Mouse (Mus musculus) thymus, adult 2 months (tissue): ENCODE data around the gene Ikzf3. TPM values are rescaled to one million over a fixed set of nuclear protein-coding genes. Genes with fewer than 3 reads are reported as not detected.

Experiments
- DNase-seq: peaks from one replicate; pipeline ENCODE4 v3.0.0; 2021
- H3K27ac ChIP-seq: fragments of 200-500 bp; 2 replicates; pipeline ENCODE4 v1.5.1; 2012; ENCODE audit warnings: low read length, control low read depth; ENCODE audit not compliant: control insufficient read depth, insufficient read depth
- H3K27me3 ChIP-seq: fragments of 200-500 bp; 2 replicates; pipeline ENCODE4 v1.6.1; 2012; ENCODE audit warnings: mild to moderate bottlenecking, low read length, moderate library complexity, mixed read lengths; ENCODE audit not compliant: control insufficient read depth, insufficient read depth
- H3K36me3 ChIP-seq: fragments of 200-500 bp; 2 replicates; pipeline ENCODE4 v1.6.1; 2012; ENCODE audit warnings: mild to moderate bottlenecking, low read length, moderate library complexity; ENCODE audit not compliant: control insufficient read depth, insufficient read depth
- H3K4me1 ChIP-seq: fragments of 200-500 bp; replicated peaks from 2 replicates; pipeline ENCODE4 v1.6.1; 2012; ENCODE audit warnings: low read length; ENCODE audit not compliant: control insufficient read depth, insufficient read depth
- H3K4me3 ChIP-seq: fragments of 200-500 bp; 2 replicates; pipeline ENCODE4 v1.5.1; 2012; ENCODE audit warnings: mild to moderate bottlenecking, low read length, control low read depth, moderate library complexity; ENCODE audit not compliant: control insufficient read depth, insufficient read depth
- CTCF ChIP-seq: fragments of 200-500 bp; IDR thresholded peaks from 2 replicates; pipeline ENCODE4 v1.5.1; 2012; ENCODE audit warnings: mild to moderate bottlenecking, control low read depth, low read length, moderate library complexity, borderline replicate concordance; ENCODE audit not compliant: control insufficient read depth, poor library complexity, insufficient read depth; ENCODE audit errors: extremely low read depth
- POLR2A ChIP-seq: fragments of 200-500 bp; IDR thresholded peaks from 2 replicates; pipeline ENCODE4 v1.6.1; 2012; ENCODE audit warnings: mild to moderate bottlenecking, low read length, control low read depth, moderate library complexity; ENCODE audit not compliant: control insufficient read depth, poor library complexity, insufficient read depth; ENCODE audit errors: extremely low read depth
- WGBS: fragments of 180-500 bp; shearing (Covaris S2); methylation state at CpG from one replicate; pipeline ENCODE4 v1.1.7; 2018; 5-methylcytosine and 5-hydroxymethylcytosine counted together
- polyA plus RNA-seq: library from polyadenylated mRNA; depleted of rRNA; stranded (reverse); fragments of >200 nt; gene quantifications from 2 replicates; pipeline ENCODE4 v1.2.3, GENCODE M21; 2012

Ikzf3 gene
- polyA plus RNA-seq, 1 experiment: 143 TPM

- 89% methylated on average over 4 of the region's 4 CpGs for WGBS
- Histone ChIP-seq H3K36me3 (no peaks in the 10 kb centered on the region), H3K27me3 (no peaks in the 10 kb centered on the region), H3K27ac (no peak overlapping the region), H3K4me3 (no peak overlapping the region), H3K4me1 (peaks cover 35% of the 10 kb centered on the region)
- no peak for DNase-seq
- TF ChIP-seq CTCF: no peak
These were observed 90.3 kb downstream of the Ikzf3 start for GRCm38 (mm10) chr11:98455484-98455883.

DNA sequence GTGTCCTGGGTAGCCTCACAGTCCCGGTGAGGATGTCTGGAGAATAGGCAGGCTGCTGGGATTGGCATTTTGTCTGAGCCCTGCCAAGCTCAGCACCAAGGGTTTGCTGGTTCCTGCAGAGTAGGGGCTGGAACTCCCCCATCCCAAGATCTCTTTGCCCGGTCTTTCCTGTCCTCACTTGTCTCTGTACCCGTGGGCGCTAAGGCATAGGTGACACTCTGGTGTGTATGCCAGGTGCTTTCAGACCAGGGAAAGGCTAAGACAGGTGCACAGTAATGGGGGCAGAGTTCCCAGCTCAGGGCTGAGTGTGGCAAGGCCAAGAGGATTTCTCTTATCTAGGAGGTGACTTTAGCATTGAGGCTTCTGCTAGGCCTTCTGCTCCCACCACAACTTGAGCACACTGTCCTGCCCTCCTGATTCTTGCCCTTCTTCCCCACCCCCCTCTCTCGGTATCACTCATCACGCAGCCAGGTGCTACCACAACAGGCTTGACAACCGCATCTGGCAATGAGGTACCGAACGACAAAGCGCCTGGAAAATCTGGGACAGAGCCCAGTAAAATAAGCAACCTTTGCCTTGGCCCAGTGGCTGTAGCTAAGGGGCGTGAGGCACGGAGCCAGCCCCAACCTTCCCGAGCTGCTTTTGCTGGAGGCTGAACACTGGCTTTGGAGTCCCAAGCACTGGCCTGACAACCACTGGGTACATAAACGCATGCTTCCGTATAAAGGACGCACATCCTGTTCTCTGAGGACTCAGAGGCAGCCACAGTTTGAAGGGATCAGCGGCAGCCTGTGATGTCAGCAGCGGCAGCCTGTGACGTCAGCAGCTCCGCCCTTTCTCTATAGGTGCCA lies 95.7 kb downstream of the Ikzf3 start:
- no peak overlapping the region for H3K4me3 ChIP-seq
- no peak overlapping the region for H3K27ac ChIP-seq
- 89% methylated on average over 20 of the region's 20 CpGs for WGBS
- no peak for DNase-seq
- H3K36me3 ChIP-seq: no peaks in the 10 kb centered on the region
- peaks cover 44% of the 10 kb centered on the region for H3K4me1 ChIP-seq
- TF ChIP-seq CTCF (no peak), POLR2A (no peak)
- no peaks in the 10 kb centered on the region for H3K27me3 ChIP-seq

- H3K27ac ChIP-seq: no peak overlapping the region
- H3K27me3 ChIP-seq: no peaks in the 10 kb centered on the region
- H3K4me1 ChIP-seq: peaks cover 44% of the 10 kb centered on the region
- TF ChIP-seq CTCF: no peak
- no peak for TF ChIP-seq POLR2A
- no peak for DNase-seq
- WGBS: 97% methylated on average over 3 of the region's 3 CpGs
- H3K36me3 ChIP-seq: no peaks in the 10 kb centered on the region
- H3K4me3 ChIP-seq: no peak overlapping the region
These were observed 96.4 kb downstream of the Ikzf3 start for GRCm38 (mm10) chr11:98449419-98449818.

GRCm38 (mm10) chr11:98448191-98448790 lies 97.5 kb downstream of the Ikzf3 start:
- no peak for DNase-seq
- Histone ChIP-seq H3K36me3 (no peaks in the 10 kb centered on the region), H3K4me1 (peaks cover 44% of the 10 kb centered on the region), H3K4me3 (no peak overlapping the region), H3K27me3 (no peaks in the 10 kb centered on the region), H3K27ac (0 out of 2 replicates have a peak overlapping the region, but pooled peaks have one; percentile 2)
- TF ChIP-seq POLR2A: no peak
- no peak for TF ChIP-seq CTCF
- 70% methylated on average over 13 of the region's 13 CpGs for WGBS

- H3K36me3 ChIP-seq: no peaks in the 10 kb centered on the region
- peaks cover 44% of the 10 kb centered on the region for H3K4me1 ChIP-seq
- DNase-seq: no peak
- no peaks in the 10 kb centered on the region for H3K27me3 ChIP-seq
- WGBS: 67% methylated on average over 7 of the region's 7 CpGs
- no peak overlapping the region for H3K4me3 ChIP-seq
- H3K27ac ChIP-seq: no peak overlapping the region
- TF ChIP-seq POLR2A (no peak), CTCF (no peak)
These were observed 98.4 kb downstream of the Ikzf3 start for GRCm38 (mm10) chr11:98447475-98447834.

DNA sequence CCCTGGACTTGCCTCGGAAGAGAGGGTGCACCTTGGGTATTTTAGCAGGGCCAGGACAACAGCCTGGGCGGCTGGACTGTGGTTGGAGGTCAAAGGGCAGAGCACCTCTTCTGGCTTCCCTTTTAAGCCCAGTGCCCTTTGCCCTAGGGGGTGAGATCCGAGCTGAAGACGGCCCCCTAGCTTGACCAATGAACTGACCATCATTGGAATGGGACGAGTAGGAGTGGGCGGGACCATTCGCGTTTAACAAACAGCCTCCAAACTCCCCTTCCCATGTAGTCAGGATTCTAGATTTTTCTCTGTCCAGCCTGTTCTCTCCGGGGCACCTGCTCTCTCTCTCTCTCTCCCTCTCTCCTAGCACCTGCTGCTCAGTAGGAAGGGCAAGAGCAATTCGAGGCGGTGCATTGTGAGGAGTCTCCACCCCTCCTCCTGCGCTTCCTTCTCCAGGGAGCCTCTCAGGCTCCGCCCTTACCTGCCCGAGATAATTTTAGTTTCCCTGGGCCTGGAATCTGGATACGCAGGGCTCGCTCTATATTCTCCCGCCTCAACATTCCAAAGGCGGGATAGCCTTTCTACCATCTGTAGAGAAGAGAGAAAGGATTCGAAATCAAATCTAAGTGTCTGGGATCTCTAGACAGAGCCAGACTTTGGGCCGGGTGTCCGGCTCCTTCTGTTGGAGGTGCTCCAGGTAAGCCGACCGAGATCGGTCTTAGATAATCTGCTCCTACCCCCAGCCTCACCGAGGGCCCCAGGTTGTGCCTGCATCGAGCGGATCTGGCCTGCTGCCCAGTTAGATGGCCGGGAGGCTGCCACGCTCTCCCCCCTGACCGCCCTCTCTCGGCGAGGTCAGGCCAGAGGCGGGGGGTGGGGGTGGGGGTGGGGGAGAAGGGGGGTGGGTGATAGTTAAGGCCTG lies 99.0 kb downstream of the Ikzf3 start:
- no peak overlapping the region for H3K27ac ChIP-seq
- 30% methylated on average over 33 of the region's 33 CpGs for WGBS
- no peak for DNase-seq
- TF ChIP-seq CTCF: no peak
- TF ChIP-seq POLR2A: no peak
- no peaks in the 10 kb centered on the region for H3K36me3 ChIP-seq
- H3K4me1 ChIP-seq: peaks cover 44% of the 10 kb centered on the region
- no peak overlapping the region for H3K4me3 ChIP-seq
- no peaks in the 10 kb centered on the region for H3K27me3 ChIP-seq

DNA sequence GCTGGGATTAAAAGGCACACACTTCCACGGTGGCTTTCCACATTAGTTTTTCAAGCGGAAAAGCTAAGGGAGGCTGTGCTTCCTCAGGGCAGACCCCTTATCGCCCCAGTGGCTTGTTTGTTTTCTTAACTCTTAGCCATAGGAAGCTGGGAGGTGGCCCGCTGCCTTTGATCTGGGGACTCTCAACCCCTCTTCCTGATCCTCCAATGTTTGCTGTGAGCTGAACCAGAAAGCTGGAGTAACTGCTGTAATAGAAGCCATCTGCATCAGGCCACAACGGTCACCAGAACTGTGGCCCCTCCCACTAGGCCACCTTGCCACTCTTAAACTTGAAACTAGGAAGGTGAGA lies 99.6 kb downstream of the Ikzf3 start, which contains the start of gene Grb7:
Grb7 (plus strand) TSS at position 182 of the 349 bp plus-strand sequence.
- H3K4me3 ChIP-seq: no peak within 1 kb of the TSS
- H3K36me3 ChIP-seq: no peaks in the 10 kb centered on the region

More for the DNA sequence above, 99.6 kb downstream of the Ikzf3 start, which contains the start of gene Grb7:
- TF ChIP-seq POLR2A (no peak), CTCF (no peak)
- Histone ChIP-seq H3K4me1 (peaks cover 44% of the 10 kb centered on the region), H3K27ac (no peak within 1 kb of the TSS), H3K27me3 (no peaks in the 10 kb centered on the region)
- 23% methylated on average over 5 of the region's 5 CpGs for WGBS
- no peak for DNase-seq
